Mouse (Mus musculus) large intestine, adult 2 months (tissue): ENCODE measurements around the gene Ap1s1. TPM values are rescaled to one million over a fixed set of nuclear protein-coding genes. Genes with fewer than 3 reads are reported as not detected.
A peak's percentile ranks its signal among the peaks of the same experiment; 100 is the strongest.

Experiments
- DNase-seq: peaks from one replicate; pipeline ENCODE4 v3.0.0-alpha.2; 2012; ENCODE audit warnings: low read depth, low spot score
- WGBS: fragments of 180-500 bp; shearing (Covaris S2); methylation state at CpG from one replicate; pipeline ENCODE4 v1.1.7; 2018; 5-methylcytosine and 5-hydroxymethylcytosine counted together
- polyA plus RNA-seq: library from polyadenylated mRNA; depleted of rRNA; stranded (reverse); fragments of >200 nt; gene quantifications from 2 replicates; pipeline ENCODE4 v1.2.3, GENCODE M21; 2012

Ap1s1 gene
- polyA plus RNA-seq, 1 experiment: 107 TPM

DNA sequence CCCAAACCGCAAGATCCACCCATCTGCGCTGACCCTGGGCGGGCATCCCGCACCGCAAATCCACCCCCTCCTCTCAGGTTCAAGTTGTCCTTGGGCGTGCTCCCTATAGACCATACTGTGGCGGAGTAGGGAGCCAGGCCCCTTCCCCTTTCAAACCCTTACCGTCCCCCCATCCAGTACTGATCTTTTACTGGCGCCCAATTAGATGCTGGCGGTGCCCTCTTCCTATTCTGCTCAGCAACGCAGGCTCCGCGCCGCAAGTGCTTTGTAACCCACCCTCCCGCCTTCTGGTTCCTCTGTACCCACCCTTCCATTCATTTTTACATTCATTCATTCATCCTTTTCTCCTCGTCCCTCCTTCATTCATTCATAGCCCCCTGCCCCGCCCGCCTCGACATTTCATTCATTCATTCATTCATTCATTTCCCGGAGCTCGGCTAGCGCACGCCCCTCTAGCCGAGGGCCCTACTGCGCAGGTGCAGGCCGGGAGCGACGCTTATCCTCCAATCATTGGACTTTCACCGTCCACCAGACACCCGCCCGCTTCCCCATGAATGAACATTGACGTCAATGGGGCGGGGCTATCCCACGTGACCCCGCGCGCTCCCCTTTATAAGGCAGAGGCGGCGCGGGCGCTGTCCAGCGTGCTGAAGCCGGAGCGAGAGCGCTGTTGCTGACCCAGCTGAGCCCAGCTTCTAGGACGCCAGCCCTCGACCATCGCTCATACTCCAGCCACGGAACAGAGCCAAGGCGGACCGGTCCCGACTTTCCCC is 16.1 kb downstream of the Ap1s1 start:
- WGBS: 1% methylated on average over 52 of the region's 52 CpGs
- DNase-seq: peak; percentile 84

- DNase-seq: no peak
- WGBS: 3% methylated on average over 8 of the region's 8 CpGs
Measured at GRCm38 (mm10) chr5:137029273-137029585, 16.7 kb downstream of the Ap1s1 start.

DNA sequence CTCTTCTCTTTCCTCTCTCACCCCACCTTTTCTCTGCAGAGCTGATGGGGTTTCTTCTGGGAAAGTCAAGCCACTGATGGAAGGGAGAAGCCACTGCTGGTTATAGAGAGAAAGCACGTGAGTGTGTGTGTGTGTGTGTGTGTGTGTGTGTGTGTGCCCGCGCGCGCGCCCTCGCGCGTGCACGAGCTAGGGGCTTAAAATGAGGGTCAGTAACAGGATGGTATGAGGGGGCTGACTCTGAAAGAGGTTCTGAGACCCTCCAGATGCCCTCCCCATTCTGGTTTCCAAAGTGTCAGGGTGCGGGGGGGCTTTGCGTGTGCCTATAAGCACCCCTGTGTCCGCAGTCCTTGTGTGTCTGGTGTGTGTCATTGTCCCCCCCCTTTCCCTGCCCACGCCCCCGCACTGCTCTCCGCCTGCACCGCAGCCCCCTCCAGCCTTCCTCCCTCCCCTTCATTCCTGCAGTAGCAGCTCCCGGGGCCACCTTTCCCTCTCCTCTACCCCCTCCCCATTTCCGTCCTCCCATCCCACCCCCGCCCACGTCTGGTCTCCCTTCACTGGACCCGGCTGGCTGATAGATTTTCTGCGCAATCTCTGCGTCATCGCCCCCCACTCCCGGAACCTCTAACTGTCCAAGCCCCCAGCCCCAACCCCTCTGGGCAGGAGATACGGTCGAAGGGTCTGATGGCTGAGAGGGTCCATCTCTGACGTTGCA is 17.2 kb downstream of the Ap1s1 start:
- WGBS: 5% methylated on average over 29 of the region's 29 CpGs
- no peak for DNase-seq

DNA sequence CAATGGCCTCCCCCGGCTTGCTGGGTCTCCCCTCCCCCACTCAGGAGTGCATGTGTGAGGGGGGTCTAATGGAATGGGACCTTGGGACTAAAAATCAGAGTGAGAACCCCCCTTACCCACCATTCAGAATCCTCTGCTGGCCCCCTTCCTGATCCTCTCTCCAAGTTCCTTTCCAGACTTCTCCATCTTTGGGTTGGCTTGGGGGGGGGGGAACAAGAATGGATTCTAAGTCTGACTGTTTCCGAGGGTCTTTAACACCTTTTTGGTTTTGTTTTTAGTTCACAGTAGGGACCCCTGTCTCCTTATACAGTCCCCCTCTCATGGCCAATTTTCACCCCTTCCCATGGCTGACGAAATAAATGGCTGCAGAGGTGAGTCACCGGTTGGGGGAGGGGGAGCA is 19.8 kb downstream of the Ap1s1 start, which contains the start of gene Vgf:
Vgf (plus strand) TSS at position 301 of the 400 bp plus-strand sequence.
- no peak for DNase-seq
- WGBS: 15% methylated on average over 4 of the region's 4 CpGs

- DNase-seq: peak; percentile 31
- under 1% methylated on average over 23 of the region's 23 CpGs for WGBS
Measured at GRCm38 (mm10) chr5:137025132-137025531, 20.8 kb downstream of the Ap1s1 start.

GRCm38 (mm10) chr5:137024318-137024717 is 21.6 kb downstream of the Ap1s1 start:
- DNase-seq: no peak
- 50% methylated on average over 3 of the region's 3 CpGs for WGBS

GRCm38 (mm10) chr5:137015913-137016312 is 30.0 kb downstream of the Ap1s1 start:
- 88% methylated on average over 3 of the region's 3 CpGs for WGBS
- no peak for DNase-seq

GRCm38 (mm10) chr5:137012401-137012950 is 33.5 kb downstream of the Ap1s1 start:
- 66% methylated on average over 15 of the region's 15 CpGs for WGBS
- DNase-seq: no peak

GRCm38 (mm10) chr5:137009988-137010387 is 35.9 kb downstream of the Ap1s1 start:
- WGBS: 20% methylated on average over 3 of the region's 3 CpGs
- DNase-seq: no peak

GRCm38 (mm10) chr5:137007276-137007675 is 38.7 kb downstream of the Ap1s1 start:
- 35% methylated on average over 8 of the region's 8 CpGs for WGBS
- no peak for DNase-seq

DNA sequence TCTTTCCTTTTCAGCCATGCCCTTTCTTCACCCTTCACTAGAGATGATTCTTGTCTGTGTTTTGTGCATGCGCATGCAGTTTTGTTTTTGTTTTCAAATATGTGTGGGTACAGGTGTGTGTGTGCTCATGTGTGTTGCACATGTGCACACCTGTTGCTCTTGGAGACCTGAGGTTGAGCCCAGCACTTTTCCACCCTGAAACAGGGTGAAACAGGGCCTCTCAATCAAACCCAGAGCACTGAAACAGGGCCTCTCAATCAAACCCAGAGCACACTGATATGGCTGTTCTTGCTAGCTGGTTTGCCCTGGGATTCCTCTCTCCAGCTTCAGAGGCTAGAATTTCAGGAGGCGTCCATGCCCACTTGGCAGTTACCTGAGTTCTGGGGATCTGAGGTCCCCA is 45.3 kb downstream of the Ap1s1 start:
- 83% methylated on average over 2 of the region's 2 CpGs for WGBS
- no peak for DNase-seq

GRCm38 (mm10) chr5:136999449-136999848 is 46.5 kb downstream of the Ap1s1 start:
- DNase-seq: no peak
- WGBS: 58% methylated on average over 5 of the region's 5 CpGs

- no peak for DNase-seq
- 93% methylated on average over 6 of the region's 6 CpGs for WGBS
Measured at GRCm38 (mm10) chr5:136989801-136990200, 56.1 kb downstream of the Ap1s1 start.

DNA sequence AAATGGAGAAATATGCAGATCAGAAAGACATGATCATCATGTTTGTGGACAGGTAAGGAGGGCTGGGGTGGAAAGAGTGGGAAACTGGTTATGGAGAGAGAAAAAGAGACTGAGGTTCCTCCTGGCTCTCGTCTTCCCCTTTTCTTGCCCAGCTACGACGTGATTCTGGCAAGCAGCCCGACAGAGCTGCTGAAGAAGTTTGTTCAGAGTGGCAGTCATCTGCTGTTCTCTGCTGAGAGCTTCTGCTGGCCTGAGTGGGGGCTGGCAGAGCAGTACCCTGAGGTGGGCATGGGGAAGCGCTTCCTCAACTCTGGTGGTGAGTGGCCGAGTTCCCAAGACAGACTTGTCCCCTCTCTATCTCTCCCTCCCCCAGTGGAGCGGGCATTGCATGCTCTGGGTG is 57.5 kb downstream of the Ap1s1 start:
- 47% methylated on average over 7 of the region's 7 CpGs for WGBS

DNA sequence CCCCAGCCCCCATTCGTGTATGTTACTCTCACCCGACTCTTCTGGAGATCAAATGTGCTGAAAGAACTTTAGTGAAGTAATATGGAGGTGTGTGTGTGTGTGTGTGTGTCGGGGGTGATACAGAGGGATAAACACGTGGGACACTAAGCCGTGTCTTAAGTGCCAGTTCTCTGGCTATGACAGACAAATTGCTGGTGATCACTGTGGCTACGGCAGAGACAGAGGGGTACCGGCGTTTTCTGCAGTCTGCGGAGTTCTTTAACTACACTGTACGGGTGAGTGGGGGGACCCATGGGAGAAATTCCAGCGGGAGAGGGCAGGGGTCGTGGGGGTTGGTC is 58.0 kb downstream of the Ap1s1 start, which contains the start of gene Znhit1:
Znhit1 (minus strand) TSS at position 88 of the 338 bp plus-strand sequence.
- 9% methylated on average over 12 of the region's 12 CpGs for WGBS
- no peak for DNase-seq

More for the DNA sequence above, 57.5 kb downstream of the Ap1s1 start:
- no peak for DNase-seq

DNA sequence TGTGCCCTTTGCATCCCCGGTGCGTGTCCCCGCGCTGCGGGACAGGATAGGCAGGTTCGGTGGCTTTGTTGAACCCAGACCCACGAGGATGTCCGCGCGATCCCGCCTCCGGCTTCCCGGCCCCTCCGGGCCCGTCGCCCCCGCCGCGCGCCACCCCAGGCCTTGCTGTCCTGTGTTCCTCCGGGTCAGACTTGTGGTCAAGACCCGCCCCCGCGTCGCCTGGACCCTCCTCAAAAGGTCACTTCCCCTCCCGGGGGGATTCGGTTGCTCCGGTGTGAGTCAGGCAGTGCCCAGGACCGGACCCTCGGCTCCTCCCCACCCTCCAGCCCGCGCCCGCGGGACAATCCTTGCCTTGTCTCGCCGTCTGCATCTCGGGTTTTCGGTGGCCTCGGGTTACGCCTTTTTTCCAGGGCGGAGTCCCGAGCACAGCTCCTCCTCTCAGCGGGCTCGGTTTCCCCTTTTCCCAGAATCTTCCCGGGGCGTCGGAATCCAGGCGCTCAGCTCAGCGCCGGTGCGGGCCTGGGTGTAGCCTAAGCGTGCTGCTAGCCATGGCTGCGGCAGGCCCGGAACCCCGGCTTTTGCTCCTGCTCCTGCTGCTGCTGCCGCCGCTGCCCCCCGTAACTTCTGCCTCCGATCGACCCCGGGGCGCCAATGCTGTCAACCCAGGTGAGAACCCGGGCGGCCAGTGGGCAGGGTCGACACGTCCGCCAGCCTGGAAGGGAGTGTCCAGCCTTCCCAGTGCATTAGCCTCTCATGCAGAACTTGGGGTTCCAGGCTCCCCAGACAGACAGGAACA is 58.6 kb downstream of the Ap1s1 start:
- WGBS: 1% methylated on average over 66 of the region's 67 CpGs

GRCm38 (mm10) chr5:136986695-136987137 is 59.2 kb downstream of the Ap1s1 start, which contains the start of gene Plod3:
TSS of gene Plod3 (plus strand) at chr5:136987019.
- under 1% methylated on average over 26 of the region's 26 CpGs for WGBS
- peak; percentile 95 for DNase-seq

More for the DNA sequence above, 58.6 kb downstream of the Ap1s1 start:
- DNase-seq: no peak
